Mouse (Mus musculus) thymus, adult 18-20 months (tissue): ENCODE results near the gene Gad2.
"Not testable (repeated sequence)": the region's sequence is repeated elsewhere in the genome, so short reads cannot be mapped to it uniquely, and the experiment has no call there.

Source experiments
- DNase-seq, 2 experiments: peaks; one replicate each; pipeline ENCODE4 v3.0.0; 2022; ENCODE audit warnings: mixed read lengths in 2 of 2

The Gad2 gene

DNA sequence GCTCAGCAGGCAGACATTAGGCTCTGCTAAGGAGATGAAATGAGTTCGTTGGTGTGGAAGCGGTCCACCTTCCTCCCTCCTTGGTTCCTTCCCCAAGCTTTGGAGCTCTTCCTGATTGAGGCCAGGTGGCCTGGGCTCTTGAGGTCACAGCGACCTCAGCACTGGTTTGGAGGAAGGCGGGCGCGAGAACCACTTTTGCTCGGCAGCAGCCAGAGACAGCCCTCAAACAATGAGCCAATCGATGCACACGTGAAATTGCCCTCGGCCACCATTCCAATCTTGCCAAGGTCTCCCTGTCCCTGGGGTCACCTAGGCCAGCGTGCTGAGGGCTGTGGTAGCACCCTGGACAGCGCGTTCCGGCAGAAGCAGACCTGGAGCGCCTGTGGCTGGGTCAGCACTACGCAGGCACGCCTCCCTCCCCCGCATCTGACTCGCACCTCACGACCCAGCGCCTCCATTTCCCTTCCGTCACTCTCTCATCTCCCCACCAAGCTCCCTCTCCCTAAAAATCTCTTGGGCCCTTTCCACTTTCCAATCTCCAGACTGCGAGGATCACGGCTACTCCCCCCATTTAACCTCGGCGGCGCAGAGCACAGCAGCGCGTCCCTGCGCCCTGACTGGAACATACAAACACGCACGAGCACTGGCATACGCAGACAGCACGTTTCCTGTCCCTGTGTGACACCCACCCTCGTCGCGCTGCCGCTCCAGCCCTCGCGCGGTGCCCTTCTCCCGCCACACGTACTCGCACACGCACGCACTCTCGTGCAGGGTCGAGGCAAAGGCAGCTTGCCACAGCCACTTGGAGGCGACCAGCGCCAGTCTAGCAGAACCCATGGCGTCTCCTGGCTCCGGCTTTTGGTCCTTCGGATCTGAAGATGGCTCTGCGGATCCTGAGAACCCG, at the start of gene Gad2:
Gene Gad2 (plus strand): TSS at position 378 of the 904 bp plus-strand sequence.
- no peak for DNase-seq

DNA sequence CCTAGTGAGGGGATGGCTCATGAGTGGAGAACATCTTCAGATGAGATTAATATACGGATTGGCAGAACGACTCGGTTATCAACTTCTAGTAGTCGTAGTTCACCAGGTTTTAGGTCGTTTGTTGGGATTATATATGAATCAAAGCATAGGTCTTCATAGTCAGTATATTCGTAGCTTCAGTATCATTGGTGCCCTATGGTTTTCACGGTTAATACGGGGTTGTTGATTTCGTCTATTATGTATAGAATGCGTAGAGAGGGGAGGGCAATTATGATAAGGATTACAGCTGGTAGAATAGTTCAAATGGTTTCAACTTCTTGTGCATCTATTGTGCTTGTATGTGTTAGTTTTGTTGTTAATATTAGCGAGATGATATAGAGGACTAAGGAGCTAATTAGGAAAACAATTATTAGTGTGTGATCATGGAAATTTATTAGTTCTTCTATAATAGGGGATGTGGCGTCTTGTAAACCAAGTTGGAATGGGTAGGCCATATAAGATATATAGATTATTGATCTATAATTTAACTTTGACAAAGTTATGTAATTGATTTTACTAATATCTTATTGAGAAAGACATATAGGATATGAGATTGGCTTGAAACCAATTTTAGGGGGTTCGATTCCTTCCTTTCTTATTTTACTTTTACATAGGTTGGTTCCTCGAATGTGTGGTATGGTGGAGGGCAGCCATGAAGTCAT, 34.4 kb upstream of the Gad2 start:
- DNase-seq: not testable (repeated sequence)

DNA sequence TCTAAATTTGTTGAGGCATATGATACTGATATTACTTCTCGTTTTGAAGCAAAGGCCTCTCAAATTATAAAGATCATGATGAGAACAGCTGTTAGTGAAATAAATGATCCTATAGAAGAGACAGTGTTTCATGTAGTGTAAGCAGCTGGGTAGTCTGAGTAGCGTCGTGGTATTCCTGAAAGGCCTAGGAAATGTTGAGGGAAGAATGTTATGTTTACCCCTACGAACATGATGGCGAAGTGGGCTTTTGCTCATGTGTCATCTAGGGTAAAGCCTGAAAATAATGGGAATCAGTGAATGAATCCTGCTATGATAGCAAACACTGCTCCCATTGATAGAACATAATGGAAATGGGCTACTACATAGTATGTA, 33.8 kb upstream of the Gad2 start:
- not testable (repeated sequence) for DNase-seq

DNA sequence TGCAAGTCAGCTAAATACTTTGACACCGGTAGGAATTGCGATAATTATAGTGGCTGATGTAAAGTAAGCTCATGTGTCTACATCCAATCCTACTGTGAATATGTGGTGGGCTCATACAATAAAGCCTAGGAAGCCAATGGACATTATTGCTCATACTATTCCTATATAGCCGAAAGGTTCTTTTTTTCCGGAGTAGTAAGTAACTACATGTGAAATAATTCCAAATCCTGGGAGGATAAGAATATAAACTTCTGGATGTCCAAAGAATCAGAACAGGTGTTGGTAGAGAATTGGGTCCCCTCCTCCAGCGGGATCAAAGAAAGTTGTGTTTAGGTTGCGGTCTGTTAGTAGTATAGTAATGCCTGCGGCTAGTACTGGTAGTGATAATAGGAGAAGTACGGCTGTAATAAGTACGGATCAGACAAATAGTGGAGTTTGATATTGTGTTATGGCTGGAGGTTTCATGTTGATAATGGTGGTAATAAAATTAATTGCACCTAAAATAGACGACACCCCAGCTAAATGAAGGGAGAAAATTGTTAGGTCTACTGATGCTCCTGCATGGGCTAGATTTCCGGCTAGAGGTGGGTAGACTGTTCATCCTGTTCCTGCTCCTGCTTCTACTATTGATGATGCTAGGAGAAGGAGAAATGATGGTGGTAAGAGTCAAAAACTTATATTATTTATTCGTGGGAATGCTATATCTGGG, 33.2 kb upstream of the Gad2 start:
- not testable (repeated sequence) for DNase-seq

DNA sequence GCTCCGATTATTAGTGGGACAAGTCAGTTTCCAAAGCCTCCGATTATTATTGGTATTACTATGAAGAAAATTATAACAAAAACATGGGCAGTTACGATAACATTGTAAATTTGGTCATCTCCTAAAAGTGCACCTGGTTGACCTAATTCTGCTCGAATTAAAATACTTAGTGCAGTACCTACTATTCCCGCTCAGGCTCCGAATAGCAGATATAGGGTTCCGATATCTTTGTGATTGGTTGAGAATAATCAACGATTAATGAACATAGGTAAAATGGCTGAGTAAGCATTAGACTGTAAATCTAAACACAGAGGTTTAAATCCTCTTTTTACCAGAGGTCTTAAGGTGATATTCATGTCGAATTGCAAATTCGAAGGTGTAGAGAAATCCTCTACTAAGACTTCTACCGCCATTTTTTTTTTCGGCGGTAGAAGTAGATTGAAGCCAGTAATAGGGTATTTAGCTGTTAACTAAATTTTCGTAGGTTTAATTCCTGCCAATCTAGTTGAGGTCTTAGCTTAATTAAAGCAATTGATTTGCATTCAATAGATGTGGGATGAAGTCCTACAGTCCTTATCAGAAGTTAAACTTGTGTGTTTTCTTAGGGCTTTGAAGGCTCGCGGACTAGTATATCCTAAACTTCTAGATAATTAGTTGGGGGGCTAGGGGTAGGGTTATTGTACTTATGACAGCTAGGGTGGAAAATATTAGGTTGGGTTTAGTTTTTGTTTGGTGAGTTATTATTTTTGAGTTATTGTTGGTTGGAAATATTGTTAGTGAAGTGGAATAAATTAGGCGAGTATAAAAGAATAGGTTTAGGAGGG, 32.4 kb upstream of the Gad2 start:
- DNase-seq: not testable (repeated sequence)

DNA sequence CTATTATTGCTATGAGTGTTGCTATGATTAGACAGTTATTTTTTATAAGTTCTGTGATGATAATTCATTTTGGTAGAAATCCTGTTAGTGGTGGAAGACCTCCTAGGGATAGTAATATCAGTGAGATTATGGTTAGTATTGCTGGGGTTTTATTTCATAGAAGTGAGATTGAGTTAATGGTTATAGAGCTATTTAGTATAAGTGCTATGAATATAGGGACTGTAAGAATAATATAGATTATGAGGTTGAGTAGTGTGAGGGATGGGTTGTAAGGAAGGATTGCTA, 31.9 kb upstream of the Gad2 start:
- DNase-seq: no peak

DNA sequence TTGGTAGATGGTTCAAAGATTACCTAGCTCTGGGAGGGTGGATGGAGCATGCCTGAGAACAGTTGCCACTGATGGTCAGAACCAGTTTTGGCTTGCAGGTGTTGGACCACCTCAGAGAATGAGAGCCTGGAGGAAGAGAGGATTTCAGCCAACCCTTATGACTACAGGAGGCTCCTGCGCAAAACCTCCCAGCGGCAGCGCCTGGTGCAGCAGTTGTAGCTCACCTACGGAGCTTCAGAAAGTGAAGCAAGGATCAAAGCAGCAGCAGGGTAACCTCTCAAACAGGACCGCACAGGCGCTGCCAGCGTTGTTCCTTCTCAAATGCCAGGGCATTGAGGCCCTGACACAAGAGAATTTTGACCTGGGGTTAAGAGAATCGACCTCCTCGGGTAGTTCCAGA, 4.1 kb upstream of the Gad2 start:
- DNase-seq: no peak

DNA sequence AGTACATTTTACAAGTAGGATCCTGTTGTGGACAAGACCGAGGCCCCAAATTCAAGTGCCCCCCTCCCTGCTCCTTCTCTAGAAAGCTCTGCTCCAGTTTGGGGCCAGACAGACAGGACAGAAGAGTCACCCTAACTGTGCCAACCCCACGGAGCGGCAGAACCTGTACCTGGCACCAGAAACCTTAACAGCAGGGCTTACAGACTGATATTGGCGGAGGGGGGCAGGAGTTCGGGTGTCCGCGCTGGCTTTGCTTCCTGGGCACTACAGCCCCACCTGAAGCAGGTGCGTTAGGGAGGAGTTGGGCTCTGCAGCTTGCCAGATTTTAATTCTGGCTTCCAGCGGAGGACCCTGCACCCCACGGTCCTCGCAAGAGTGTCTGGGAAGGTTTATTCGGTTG, 2.6 kb upstream of the Gad2 start:
- no peak for DNase-seq

DNA sequence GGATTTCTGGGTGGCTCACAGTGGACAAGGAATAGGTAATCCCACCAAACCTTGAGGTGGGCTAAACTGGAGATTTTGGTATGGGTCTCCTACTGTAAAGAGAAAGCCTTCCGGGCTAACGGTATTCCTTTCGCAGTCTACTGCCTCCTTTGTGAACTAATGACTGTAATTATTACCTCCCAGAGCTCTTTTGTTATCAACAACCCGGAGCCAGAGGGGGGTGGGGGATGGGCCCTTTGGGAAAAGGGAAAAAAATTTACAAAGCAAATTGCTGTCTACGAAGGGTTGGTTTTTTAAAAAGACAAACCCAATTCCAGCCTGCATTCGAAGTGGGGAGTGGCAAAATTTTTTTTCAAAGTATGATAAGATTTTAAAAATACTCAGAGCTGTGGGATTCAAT, 2.0 kb upstream of the Gad2 start:
- DNase-seq: no peak

DNA sequence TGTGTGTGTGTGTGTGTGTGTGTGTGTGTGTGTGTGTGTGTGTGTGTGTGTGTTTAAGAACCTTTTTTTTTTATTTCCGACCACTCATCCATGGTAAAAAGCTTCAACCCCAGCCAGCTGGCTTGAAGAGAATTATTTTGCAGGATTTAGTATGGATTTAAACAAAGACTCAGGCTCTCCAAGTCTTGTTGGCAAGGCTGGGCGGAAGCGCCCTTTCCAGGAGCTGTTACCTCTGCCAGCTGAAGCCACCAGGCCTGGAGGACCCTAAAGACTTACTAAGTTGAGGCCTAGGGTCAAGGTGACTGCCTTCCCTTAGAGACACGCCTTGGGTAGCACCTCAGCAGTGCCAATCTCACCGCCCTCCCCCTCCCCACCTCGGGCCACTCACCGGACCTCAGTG, 1.5 kb upstream of the Gad2 start:
- DNase-seq: no peak

DNA sequence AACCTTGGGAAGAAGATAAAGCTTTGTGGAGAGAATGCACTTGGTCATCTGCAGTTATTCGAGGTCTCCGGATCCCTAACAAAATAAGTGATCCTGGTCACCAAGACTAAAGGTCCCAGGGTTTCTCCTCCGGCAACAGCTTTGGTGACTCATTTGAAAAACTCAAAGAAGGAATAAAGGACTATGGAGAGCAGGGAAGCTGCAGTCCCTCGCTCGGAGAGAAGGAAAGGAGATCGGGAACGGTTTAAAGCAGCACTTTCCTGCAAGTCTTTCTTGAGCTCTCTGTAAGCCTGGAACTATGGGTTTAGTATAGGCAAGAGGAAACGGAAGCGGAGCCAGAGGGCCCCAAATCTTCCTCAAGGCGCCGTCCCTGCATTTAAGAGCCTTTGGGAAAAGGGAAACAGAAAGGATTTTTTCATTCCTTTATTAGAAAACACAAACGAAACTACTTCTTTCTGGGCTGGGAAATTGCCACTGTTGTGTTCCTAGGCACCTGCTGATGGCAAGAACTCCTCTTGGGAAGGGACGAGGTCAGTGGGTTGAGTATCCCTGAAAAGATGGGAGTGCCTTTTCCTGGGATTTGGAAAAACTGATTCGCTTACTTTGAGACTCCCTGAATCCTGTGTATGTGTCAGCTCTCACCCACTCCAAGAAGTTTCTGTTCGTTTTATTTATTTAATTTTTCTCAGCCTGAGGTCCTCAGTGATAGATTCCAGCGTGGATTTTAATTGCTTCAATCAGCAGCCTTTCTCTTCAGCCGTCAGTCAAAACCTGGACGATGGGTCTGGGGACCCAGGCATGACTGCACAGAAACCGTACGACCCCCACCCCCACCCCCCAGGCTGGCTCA, 802 bp upstream of the Gad2 start:
- no peak for DNase-seq

DNA sequence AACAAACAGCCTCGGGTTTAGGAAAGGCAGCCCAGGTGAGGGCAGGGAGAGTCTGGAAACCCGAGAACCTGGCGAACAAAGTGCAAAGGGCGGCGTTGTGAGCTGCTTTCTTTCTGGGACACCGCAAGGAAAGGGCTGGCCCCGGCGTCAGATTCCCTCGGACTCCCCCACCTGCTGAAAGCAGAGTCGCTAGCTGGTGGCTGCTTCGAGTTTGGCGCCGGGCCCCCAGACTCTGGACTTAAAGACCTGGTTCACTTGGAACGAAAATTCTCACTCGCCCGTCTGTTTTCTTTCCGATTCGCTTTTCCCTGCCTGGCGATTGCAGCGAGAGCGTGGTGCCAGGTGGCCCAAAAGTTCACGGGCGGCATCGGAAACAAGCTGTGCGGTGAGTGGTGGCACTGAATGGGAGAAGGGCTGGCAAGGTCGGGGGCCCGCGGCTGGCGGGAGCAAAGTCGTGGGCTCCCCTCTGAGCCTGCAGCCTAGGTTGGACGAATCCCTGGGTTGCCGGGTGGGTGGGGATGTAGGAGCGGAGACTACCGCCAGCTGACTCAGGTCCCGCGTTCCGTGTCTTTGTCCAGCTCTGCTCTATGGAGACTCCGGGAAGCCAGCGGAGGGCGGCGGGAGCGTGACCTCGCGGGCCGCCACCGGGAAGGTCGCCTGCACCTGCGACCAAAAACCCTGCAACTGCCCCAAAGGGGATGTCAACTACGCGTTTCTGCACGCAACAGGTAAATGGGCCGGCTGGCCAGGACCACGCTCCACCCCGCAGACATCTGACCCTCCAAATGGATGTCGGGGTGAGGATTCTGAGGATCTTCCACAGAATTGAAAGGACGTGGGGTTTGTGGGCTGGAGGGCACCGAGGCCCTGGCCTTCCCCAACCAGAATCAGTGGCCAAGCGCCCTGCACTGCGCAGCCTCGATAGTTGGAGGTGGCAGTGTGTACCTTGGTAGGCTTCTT, 1.4 kb downstream of the Gad2 start:
- DNase-seq: no peak

DNA sequence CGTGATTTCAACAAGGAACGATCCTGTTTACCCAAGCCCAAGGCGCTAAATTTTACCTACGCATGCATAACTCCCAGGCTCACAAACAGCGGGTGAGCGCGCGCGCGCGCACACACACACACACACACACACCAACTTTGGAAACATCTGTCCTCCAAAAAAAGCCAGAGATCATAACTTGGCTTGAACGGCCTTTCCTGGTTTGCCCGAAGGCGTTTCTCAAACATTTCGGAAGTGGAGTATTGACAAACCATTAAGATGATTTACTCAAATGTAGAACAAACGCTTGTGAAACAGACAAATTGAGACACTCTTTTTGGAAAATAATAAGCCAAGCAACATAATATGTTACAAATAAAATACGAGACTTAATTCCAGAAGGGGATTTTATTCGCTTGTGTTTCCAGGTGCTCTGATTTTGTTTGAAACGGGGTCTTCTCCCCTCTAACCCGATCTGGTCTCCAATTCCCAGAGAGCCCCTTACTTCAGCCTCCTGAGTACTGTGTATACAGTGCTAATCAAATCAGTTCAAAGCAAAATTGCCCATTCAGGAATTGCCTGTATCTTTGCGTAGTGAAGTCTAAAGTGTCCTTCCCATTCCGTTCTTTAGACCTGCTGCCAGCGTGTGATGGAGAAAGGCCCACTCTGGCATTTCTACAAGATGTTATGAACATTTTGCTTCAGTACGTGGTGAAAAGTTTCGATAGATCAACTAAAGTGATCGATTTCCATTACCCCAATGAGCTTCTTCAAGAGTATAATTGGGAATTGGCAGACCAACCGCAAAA, 2.4 kb downstream of the Gad2 start:
- DNase-seq: no peak

DNA sequence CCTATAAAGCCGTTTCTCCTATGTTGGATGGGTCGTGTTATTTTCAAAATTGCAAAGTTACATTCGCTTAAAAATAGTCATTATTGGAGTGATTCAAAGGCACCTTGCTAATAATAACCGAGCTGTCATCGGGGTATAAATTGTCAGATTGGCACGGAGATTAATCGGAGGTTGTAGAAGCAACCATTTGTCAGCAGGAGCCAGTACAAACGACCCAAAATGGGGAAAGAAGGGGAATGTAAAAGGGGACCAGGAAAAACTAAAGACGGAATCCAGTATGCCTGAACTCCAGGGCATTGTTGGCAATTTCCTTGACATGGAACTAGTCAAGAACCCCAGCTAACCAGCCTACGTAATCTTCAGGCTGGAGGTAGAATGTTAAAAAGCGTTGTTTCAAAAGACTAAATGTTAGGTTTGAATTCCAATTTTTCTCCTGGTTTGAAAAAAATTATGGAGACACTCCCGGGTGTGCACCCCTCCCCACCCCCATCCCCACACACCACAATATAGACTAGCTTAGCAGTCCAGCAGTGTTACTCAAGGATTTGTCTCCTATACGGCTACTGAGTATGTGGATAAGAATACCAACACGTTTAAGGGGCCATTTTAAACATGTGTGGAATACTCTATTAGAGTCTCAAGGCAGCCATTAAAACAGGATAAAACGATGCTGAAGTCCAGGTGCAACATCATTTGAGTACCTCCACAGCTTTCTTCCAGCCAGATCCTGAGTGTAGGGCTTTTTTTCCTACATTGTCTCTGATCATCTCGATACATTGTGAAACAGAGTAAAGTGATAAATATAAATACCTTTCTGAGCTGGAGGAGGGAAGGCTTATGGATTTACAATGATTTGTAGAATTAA, 3.3 kb downstream of the Gad2 start:
- no peak for DNase-seq

DNA sequence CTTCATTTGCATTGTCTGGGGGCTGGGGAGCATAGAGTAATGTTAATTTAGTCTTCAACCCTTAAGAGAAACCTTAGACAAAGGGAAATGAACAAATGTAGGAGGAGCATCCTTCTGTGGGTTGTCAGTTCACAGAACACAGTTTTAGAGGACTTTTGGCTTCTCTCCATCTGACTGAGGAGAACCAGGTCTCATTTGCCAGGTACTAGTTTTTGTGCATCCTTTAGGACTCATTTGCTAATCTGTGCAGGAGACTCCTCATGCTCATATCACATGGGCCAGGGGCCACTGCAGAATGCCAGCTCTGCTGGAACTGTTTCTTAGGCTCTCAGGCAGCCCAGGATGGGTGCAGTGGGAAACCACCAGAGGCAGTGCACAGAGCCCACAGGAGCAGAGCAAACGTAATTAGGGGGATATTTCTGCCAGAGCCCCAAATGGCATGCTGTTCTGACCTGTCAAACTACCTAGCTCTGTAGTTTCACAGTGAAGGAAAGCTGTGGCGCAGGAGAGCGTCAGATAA, 5.2 kb downstream of the Gad2 start:
- no peak for DNase-seq

DNA sequence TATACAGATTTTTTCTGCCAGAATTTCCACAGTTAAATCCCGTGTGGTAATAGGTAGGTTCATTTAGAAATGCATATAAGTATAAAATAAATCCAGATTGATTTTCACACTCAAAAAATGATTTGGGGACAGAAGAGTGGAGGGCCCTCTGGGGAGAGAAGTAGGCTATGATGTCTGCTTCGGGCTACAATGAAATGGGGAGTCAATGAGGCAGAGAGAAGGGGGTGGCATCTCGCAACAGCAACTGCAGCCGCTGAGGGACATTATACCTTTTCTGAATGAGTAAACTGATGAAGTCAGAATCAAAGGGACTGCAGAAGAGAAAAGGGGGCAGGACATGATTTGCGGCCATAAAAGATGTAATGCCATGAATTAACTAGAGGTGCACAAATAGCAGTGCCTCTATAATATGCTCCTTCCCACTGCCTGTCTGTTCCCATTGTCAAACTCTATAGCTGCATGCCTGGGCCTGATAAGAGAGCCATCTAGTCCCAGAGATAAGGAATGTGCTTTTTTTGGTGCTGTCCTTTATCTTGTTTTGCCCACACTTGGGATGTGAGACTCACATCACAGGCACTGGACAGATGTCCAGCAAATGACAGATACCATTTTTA, 5.9 kb downstream of the Gad2 start:
- no peak for DNase-seq

DNA sequence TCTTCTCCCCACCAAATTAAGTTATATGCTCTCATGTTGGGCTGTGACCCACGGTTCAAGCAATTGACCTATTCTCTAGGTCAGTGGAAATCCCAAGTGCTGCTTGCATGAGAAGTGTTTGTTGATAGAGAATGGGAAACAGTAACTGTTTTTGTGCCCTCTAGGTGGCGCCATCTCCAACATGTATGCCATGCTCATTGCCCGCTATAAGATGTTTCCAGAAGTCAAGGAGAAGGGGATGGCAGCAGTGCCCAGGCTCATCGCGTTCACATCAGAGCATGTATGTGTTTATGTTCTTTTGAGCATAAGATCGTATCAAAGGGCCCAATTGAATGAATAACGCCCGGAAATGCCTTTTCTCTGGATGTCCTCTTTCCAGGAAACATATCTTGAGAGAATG, 12.8 kb downstream of the Gad2 start:
- no peak for DNase-seq

DNA sequence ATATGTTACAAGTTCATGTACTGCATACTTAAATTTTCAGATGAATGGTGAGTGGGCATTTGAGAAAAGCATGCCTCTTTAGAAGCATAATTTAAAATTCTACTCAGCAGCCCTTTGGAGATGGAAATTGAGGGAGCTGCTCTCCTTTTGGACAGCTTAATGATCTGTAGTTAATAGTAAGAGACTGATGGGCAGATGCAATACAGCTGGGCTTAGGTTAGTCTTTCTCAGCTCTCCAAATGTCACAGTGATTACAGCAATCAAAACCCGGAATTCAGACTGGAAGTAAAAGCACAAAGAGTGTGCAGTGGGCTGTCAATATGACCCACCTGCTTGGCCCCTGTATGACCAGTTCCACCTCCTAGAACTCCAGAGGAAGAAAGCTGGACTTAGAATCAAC, 24.1 kb downstream of the Gad2 start:
- no peak for DNase-seq
